Mouse (Mus musculus) right cerebral cortex, postnatal 4 days (tissue): ENCODE data around the gene Snrnp40.

Source experiments
- DNase-seq: peaks from one replicate; pipeline ENCODE4 v3.0.0-alpha.2; 2022

The Snrnp40 gene

GRCm38 (mm10) chr4:130359486-130360237 is at the start of gene Snrnp40, which contains the start of gene Zcchc17:
Snrnp40 (plus strand) TSS chr4:130360132.
Zcchc17 (minus strand) TSS chr4:130359943.
- DNase-seq: peak; percentile 98

GRCm38 (mm10) chr4:130312526-130312925 is 47.4 kb upstream of the Snrnp40 start:
- DNase-seq: no peak

- no peak for DNase-seq
Measured at GRCm38 (mm10) chr4:130313552-130313951, 46.4 kb upstream of the Snrnp40 start.

- no peak for DNase-seq
Measured at GRCm38 (mm10) chr4:130315771-130316527, 44.0 kb upstream of the Snrnp40 start.

GRCm38 (mm10) chr4:130316691-130317090 is 43.2 kb upstream of the Snrnp40 start:
- no peak for DNase-seq

- no peak for DNase-seq
Measured at GRCm38 (mm10) chr4:130318122-130318521, 41.8 kb upstream of the Snrnp40 start.

- no peak for DNase-seq
Measured at GRCm38 (mm10) chr4:130319564-130319963, 40.4 kb upstream of the Snrnp40 start.

- no peak for DNase-seq
Measured at GRCm38 (mm10) chr4:130321640-130322039, 38.3 kb upstream of the Snrnp40 start.

GRCm38 (mm10) chr4:130322567-130322966 is 37.4 kb upstream of the Snrnp40 start:
- DNase-seq: no peak

- no peak for DNase-seq
Measured at GRCm38 (mm10) chr4:130323165-130323564, 36.8 kb upstream of the Snrnp40 start.

- DNase-seq: no peak
Measured at GRCm38 (mm10) chr4:130323607-130324006, 36.3 kb upstream of the Snrnp40 start.

- DNase-seq: no peak
Measured at GRCm38 (mm10) chr4:130325446-130325845, 34.5 kb upstream of the Snrnp40 start.

GRCm38 (mm10) chr4:130327366-130327765 is 32.6 kb upstream of the Snrnp40 start:
- no peak for DNase-seq

- DNase-seq: no peak
Measured at GRCm38 (mm10) chr4:130335867-130336266, 24.1 kb upstream of the Snrnp40 start.

GRCm38 (mm10) chr4:130341691-130342090 is 18.2 kb upstream of the Snrnp40 start:
- peak; percentile 33 for DNase-seq

- DNase-seq: no peak
Measured at GRCm38 (mm10) chr4:130349666-130350065, 10.3 kb upstream of the Snrnp40 start.

- DNase-seq: no peak
Measured at GRCm38 (mm10) chr4:130350690-130351422, 9.1 kb upstream of the Snrnp40 start.

- no peak for DNase-seq
Measured at GRCm38 (mm10) chr4:130352588-130352987, 7.3 kb upstream of the Snrnp40 start.

- DNase-seq: no peak
Measured at GRCm38 (mm10) chr4:130357946-130358345, 2.0 kb upstream of the Snrnp40 start.

GRCm38 (mm10) chr4:130360238-130360590 is 282 bp downstream of the Snrnp40 start:
- DNase-seq: no peak

GRCm38 (mm10) chr4:130376675-130377074 is 16.7 kb downstream of the Snrnp40 start:
- no peak for DNase-seq

- no peak for DNase-seq
Measured at GRCm38 (mm10) chr4:130377500-130377899, 17.6 kb downstream of the Snrnp40 start.

GRCm38 (mm10) chr4:130379181-130379580 is 19.2 kb downstream of the Snrnp40 start:
- no peak for DNase-seq
